Mouse (Mus musculus) Muller cell, postnatal 12 days (primary cell): Measurements from ENCODE around the gene Prm3.
"Not testable (repeated sequence)": the region's sequence is repeated elsewhere in the genome, so short reads cannot be mapped to it uniquely, and the experiment has no call there.

Experiments
- DNase-seq: peaks from one replicate; pipeline ENCODE4 v3.0.0-alpha.2; 2015; ENCODE audit errors: inconsistent ontology term

The Prm3 gene

DNA sequence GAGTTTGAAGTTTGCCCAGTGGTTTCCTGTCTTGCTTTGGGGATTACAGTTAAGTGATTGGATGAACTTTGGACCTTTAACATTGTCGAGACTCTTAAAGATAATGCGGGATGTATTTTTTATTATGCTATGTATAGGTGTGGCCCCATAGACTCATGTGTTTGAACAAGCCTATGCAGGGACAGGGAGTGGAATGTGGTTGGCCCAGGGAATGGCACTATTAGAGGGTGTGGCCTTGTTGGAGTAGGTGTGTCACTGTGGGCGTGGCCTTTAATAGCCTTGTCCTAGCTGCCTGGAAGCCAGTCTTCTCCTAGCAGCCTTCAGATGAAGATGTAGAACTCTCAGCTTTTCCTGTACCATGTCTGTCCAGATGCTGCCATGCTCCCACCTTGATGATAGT lies 11.7 kb upstream of the Prm3 start:
- DNase-seq, result not testable (repeated sequence)

GRCm38 (mm10) chr16:10796034-10796433 lies 5.3 kb upstream of the Prm3 start, which contains the start of gene Prm2:
Prm2 (minus strand) TSS chr16:10796134.
- DNase-seq, result no peak

- no peak for DNase-seq
These were observed 1.8 kb downstream of the Prm3 start for GRCm38 (mm10) chr16:10788866-10789265.

- no peak for DNase-seq
These were observed 2.4 kb downstream of the Prm3 start, which contains the start of gene Tnp2 for GRCm38 (mm10) chr16:10788271-10788670. Tnp2 (minus strand) TSS chr16:10788660.

DNA sequence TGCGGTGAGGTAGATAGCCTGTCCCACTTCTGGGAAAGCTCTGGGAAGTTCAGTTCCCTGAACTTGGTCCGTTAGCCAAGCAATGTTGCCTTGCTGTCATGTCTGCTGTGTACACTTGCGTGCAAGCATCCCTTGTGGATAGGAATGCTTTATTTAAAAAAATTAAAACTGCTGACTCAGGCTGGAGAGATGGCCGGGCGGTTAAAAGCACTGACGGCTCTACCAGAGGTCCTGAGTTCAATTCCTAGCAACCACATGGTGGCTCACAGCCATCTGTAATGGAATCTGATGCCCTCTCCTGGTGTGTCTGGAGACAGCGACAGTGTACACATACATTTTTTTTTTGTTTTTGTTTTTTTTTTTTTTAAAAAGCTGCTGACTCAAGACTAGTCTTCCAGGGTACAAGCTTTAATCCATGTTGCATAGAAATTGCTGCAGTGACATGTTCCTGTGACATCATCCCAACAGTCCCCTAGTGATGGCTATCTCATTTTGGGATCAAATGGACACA lies 3.1 kb downstream of the Prm3 start:
- no peak for DNase-seq

DNA sequence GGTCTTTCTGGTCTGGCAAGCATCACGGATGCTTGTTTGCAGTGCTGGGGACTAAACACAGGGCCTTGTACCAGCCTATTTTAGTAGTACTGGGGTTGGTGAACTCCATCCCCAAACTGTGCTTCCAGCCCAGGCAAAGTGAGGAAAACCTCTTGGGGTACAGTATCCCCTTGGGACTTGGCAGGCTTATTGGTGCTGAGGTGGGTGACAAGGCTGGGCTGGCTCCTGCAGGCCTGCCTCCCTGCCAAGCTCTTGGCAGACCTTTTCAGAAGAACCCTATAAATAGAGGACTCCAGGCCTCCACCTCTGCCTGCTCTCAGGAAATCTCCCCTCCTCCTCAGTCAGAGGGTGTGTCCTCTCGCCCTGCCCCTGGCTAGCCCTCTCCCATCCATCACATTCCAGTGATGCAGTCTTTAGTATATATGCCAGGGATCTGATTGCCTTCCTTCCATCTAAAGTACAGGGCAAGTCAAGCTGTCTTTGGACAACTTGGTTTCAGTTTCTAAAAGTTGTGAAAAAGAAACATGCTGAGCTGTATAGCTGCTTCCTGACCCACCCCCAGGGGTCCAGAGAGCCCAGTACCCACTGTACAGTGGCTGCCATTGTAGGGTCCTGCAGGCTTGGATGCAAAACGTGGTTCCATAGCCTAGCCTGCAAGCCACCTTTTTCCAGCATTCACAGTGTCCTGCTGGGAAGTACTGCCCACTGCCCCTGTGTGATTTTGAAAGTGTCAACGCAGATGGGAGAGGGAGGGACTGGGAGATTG lies 3.7 kb downstream of the Prm3 start:
- DNase-seq, result peak; percentile 6

DNA sequence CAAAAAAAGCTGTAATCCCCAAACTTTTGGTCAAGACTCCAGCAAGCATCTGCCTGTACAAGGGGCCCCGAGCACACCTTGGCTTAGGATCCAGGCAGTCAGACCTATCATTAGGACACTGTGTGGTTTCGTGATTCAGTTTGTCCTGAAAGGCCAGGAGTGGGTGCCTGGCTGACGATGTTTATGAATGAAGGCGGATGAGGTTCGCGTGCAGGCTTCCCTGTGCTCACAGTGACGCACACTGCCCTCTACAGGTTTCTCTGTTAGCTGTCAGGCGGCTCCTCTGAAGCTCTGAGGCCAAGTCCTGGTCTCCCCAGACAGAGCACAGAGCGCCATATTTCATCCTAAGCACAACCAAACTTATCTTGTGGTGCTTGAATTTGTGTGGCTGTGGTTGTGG lies 4.4 kb downstream of the Prm3 start:
- DNase-seq, result peak; percentile 89

DNA sequence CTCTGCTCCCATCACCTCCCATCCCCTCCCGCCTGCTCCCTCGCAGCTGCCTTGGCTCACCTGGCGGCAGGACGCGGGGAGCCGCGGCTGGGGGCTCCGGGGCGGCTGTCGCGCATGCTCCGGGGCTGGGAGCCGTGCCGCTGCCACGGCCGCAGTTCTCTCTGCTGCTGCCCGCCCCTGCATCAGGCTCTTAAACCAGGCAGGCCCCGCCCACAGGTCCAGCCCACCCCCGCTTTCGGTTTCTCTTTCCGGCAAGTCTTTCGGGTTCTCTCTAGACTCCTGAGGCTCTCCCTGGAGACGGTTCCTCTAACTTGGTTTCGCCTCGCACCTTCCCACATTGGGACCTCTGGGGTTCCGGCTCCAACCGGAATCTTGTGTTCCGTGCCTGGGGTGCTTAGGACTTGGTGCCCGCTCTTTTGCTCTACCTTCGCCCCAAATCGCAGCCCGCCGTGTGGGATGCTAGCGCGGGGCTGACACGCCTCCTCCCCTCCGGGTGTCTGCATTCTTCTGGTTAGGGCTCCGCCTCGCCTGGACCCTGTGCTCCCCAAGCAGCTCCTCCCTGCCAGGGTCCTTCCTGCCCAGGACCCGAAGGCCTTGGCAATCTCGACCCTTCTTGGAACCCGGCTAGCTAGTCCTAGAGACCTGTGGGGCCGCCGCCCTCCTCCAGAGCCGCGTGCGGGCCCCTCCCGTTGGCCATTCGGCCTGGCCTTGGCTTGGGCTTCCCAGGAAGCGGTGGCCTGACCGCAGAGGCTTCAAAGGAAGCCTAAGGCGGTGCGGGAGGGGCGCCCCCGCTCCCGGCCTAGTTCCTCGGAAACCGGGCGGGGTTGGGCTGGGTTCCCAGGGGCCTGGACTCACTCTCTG lies 5.1 kb downstream of the Prm3 start, which contains the start of gene Socs1:
Gene Socs1, minus strand, starts transcription at position 166 of the 861 bp plus-strand sequence.
- peak; percentile 98 for DNase-seq

DNA sequence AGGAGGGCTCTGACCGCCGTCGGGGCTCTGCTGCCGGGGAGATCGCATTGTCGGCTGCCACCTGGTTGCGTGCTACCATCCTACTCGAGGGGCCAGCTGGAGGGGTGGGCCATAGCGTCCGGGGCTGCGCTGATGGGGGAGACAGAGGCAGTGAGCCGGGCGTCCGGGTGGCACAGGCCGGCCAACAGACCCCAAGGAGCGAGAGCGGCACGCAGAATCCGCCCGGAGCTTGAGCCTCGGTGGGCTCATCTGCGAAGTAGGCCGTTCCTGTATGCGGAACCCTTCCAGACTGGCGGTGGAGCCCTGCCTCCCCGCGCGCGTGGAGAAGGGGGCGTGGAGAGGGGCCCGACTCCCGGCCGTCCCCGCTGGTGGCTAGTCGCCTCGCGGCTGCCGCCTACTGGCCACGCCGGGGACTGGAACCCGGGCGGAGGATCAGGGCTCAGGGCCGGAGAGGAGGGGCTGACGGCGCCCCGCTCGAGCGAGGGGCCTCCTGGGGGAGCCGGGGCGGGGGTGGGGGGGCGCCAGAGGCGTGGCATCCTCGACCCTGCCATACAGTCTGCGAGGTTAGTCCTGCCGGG lies 5.8 kb downstream of the Prm3 start:
- peak; percentile 96 for DNase-seq

GRCm38 (mm10) chr16:10783883-10784792 lies 6.6 kb downstream of the Prm3 start:
- peak; percentile 46 for DNase-seq

DNA sequence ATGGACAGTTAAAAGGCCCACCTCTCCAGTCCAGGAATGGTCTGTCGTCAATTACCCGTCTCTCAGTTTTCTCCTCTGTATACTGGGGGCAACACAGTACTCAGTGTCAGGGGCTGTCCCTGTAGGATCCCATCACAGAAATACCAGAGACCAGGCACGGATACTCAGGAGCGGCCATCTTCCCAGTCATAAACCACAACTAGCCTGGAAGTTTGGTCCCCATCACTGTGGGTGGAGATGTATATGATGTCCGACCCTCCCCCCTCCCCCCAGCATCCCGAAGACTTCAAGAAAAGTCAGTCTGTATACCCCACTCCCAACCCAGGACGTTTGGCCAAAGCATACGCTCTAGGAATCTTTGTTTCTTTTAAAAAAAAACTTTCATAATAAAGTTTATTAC lies 7.3 kb downstream of the Prm3 start:
- DNase-seq, result no peak

DNA sequence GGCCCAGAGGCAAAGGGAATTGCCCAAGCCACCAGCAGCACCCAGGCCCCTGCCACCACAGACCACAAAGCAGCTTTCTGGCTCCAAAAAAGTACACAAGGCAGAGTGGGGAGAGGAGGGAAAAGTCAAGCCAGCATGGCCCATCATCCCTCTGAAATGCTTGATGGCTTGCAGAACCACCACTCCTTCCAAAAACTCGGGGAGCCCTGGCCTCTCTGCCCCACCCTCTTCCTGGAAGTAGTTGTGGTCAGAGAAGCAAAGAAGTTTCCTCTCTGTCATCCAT lies 7.6 kb downstream of the Prm3 start:
- DNase-seq, result no peak

- peak; percentile 22 for DNase-seq
These were observed 8.2 kb downstream of the Prm3 start for GRCm38 (mm10) chr16:10782377-10783151.

DNA sequence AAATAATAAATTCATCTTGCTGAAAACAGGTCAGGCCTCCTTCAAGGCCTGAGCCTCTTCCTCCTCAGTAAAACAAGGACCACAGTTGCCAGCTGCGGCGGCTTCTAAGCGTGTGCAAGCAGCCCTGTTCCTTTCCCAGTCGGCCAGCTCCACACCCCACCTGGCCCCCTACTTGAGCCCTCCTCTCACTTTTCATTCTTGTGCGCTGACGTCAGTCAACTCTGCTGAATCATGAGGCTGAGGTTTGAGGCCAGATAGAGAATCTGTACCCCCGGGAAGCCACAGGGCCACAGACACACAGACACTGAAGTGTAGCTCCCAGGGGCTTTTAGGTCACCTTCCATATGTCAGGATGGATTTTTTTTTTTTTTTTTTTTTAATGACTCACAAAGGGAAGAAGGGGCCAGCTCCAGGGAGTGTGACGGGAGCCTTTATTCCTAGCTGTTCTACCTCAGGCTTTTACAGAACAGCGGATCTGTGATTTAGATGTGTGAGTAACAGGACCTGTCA lies 8.8 kb downstream of the Prm3 start:
- peak; percentile 65 for DNase-seq

GRCm38 (mm10) chr16:10780631-10781120 lies 10.0 kb downstream of the Prm3 start:
- DNase-seq, result no peak

- DNase-seq, result peak; percentile 46
These were observed 13.0 kb downstream of the Prm3 start for GRCm38 (mm10) chr16:10777579-10778160.

DNA sequence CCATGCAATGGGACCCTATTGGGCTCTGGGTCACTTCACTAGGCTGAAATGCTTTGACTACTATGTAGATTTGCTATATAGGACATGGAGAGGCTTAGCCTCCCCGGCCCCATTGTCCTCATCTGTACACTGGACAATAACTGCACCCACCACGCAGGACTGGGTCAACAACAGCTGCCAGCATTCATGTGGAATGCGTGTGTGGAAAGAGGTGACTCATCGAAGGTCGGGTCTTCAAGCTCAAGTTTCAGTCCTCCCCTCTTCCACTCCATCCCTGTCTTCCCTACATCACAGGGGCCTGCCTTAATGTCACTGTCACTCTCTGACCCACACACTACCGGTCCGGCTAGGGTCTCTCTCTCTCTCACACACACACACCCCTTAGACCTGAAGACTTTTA lies 14.4 kb downstream of the Prm3 start:
- DNase-seq, result peak; percentile 67

- no peak for DNase-seq
These were observed 16.0 kb downstream of the Prm3 start for GRCm38 (mm10) chr16:10774726-10775125.

DNA sequence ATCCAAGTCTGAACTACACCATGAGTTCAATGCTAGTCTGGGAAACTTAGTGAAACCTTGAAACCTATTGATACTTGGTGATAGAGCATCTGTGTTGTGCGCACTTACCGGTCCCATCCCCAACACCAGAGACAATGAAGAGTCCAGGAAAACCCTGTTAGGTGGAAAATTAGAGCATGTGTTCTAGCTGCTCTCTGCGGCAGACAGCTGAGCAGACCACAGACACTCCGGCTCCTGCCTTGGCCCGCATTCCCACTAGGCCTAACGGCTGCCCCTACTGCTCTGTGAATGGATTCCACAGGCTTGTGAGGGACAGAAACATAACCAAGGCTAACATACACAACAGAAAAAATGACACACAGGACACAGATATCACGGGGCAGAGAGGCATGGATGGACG lies 17.2 kb downstream of the Prm3 start:
- DNase-seq, result no peak
